Mouse (Mus musculus) kidney, adult 9 months (tissue): Measurements from ENCODE around the gene Olfr1441.
A peak's percentile ranks its signal among the peaks of the same experiment; 100 is the strongest.

Experiments
- DNase-seq: peaks from one replicate; pipeline ENCODE4 v3.0.0; 2022

The Olfr1441 gene

DNA sequence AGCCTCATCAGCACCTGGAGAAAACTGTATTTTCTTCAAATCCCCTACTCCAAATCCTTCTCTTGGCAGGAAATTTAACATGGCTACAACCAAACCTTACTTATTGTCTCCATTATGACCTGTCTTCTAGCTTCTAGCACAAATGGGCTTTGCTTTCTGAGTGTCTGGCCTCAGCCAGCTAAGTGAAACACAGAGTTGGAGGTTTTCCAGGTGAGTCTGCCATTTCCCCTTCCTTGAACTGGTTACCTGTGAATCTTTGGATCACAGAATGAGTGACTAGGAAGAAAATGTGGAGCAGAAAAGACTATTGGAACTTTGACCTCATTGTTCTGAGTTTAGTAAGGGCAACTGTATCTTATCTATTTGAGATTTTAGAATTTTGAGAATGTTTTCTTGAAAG, at the start of gene Olfr1441:
TSS of gene Olfr1441 (plus strand) at position 73 of the 400 bp plus-strand sequence.
- peak; percentile 59 for DNase-seq

GRCm38 (mm10) chr19:12373004-12373403, 44.2 kb upstream of the Olfr1441 start:
- DNase-seq = no peak

DNA sequence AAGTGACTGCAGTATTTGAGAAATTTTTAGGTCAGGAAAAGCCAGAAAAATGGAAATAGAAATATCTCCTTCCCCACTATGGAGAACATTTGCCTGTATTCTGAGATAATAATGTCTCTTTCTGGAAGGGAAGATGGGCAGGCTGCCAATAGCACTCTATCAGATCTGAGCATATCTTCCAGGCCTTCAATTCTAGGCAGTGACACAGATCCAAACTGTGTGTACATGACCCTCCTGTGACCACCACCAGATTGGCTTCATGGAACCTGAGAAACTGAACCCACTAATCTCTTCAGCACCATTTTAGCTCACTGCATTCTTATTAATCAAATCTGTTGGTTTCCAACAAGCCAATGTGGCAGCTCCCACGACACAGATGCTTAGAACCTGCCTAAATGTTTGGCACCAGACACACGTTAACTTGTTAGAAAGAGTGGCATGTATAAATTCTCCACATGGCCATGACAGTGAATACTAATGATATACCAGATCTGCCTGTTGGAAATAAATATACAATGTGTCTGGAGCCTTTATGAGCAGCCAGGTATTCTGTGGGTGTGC, 42.7 kb upstream of the Olfr1441 start:
- no peak for DNase-seq

- DNase-seq = no peak
Observed at GRCm38 (mm10) chr19:12386979-12387378, 30.3 kb upstream of the Olfr1441 start, which contains the start of gene Olfr1440. TSS of gene Olfr1440 (plus strand) at chr19:12387279.

- DNase-seq = no peak
Observed at GRCm38 (mm10) chr19:12413737-12414136, 3.5 kb upstream of the Olfr1441 start.

DNA sequence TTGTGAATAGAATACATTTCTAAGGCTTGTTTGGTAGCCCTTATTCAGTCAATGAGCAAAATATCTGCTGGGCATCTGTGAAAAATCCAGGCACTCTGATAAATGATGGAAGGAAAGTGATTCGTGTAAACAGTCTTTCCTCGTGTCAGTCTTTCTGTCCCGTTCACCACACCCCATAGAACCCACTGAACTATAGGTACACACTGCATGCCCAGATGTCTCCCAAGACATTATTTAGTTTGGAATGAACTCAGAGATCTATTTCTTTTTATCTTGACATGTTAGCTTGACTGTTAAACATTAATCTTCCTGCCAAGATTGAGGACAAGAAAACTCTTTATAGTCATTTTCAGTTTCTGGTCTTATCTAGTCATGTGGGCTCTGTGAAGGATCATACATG, 1.1 kb downstream of the Olfr1441 start:
- DNase-seq = no peak

- no peak for DNase-seq
Observed at GRCm38 (mm10) chr19:12420555-12420954, 3.3 kb downstream of the Olfr1441 start.

GRCm38 (mm10) chr19:12421680-12422079, 4.4 kb downstream of the Olfr1441 start:
- DNase-seq = no peak

- no peak for DNase-seq
Observed at GRCm38 (mm10) chr19:12427101-12427500, 9.9 kb downstream of the Olfr1441 start.

GRCm38 (mm10) chr19:12427605-12428004, 10.4 kb downstream of the Olfr1441 start, which contains the start of gene Pfpl:
TSS of gene Pfpl (plus strand) at chr19:12427905.
- DNase-seq = no peak

DNA sequence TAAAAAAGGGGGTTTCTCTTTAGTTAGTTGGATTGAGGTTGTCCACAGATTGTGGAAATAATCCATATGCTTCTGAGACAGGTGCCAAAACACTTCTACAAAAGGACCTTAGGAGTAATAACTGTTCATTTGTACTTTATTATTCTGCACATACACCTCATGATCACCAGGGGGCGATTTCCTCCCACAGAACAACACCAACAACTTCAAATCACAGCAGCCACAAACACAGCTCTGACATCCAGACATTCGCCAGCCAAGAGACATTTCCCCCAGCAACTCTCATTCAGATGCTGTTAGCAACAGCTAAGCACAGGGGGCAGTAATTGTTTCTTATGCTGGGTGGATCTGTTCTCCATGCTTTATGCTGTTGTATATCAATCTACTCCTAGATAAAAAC, 15.8 kb downstream of the Olfr1441 start:
- peak; percentile 63 for DNase-seq

DNA sequence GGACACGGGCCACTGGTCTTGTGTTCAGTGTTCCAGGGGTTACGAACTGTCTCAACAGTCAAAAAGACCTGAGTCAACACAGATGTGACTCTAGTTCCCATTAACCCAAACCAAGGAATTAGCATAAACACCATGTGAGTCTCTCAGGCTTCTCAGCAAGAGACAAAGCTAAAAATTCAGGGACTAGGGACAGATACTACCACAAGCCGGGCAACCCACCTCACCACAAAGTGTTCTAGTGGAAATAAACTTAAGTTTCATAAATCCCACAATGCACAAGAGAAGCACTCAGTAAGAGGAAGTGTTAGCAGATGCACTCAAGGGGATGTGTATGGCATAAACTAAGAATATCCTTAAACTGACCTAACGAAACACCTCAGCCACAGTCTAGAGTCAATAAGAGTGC, 17.8 kb downstream of the Olfr1441 start:
- DNase-seq = peak; percentile 20

DNA sequence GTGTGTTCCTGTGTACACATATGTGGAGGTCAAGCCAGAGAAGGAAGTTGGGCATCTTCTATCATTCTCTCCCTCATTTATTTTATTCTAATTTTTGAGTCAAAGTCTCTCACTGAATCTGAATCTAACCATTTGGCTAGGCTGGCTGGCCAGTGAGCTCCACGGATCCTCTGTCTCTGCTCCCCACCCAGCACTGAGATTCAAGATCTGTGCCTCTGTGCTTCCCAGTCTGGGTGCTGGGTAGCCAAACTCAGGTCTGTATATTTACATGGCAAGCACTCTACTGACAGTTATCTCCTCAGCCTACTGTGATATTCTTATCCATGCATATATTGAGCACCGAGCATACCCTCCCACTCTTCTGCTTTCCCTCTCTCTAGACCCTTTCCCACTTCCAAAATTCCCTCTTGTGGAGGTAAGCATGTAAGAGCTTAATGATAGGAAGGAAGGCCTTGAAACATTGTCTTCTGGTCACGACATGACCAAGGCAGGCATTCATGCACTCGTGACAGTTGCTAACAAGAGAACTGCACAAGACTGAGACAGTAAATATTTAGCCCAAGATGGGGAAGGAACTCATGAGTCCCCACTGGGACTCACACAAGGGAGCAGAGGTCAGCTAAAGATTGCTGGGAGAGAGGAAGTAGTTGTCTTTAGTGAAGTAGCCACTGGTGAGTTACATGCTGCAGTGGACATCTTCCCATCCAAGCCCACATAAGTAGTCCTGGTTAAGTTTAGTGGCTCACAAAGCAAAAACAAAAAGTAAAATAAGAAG, 18.7 kb downstream of the Olfr1441 start:
- no peak for DNase-seq

DNA sequence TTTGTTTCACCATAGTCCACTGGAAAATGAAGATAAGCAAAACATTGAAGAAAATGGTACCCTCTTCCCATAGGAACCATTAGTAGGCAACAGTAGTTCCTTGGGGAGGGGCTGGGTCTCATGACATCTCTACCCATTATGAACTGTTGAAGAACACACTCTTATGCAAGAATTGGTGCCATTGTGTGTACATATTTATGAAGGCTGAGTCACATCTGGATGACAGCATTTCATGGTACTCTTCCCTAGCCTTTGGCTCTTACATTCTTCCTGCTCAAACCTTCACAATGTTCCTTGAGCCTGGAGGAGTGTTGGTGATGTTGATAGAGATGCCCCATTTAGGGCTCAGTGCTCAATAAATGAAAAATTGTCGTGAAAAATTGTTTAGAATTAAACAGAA, 22.3 kb downstream of the Olfr1441 start:
- no peak for DNase-seq

- DNase-seq = no peak
Observed at GRCm38 (mm10) chr19:12440103-12440725, 23.0 kb downstream of the Olfr1441 start.

DNA sequence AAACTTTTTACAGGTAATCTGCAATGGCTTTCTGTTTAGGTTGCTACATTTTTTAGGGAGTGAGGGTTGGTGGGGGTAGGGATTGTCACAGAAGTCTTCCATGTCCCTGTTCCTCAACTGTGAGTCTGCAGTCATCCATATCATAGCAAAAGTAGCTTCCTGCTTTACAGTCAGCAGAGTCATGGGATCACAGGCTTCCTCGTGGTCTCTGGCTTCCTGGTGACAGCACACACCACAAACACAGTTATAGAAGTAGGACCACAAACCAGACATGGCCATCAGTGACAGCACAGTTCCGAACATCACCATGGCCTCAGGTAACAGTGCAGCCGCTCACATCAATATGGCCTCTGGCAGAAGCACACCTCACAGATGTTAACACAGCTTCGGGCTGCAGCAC, 25.3 kb downstream of the Olfr1441 start:
- no peak for DNase-seq

DNA sequence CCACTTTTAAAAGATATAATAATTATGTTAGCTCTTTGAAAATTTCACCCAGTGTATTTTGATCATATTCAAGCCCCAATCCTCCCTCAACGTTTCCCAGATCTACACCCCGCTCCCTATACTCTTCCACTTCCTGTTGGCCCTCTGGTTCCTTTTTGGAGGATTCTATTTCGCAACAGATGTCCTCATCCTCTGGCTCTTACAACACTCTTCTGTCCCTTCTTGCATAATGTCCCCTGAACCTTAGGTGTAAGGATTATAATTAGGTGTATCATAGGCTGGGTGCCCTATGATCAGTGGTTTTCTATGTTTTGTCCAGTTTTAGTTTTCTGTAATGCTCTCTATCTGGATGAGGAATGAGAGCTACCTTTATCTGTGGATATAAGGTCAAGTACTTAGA, 27.8 kb downstream of the Olfr1441 start:
- DNase-seq = no peak

DNA sequence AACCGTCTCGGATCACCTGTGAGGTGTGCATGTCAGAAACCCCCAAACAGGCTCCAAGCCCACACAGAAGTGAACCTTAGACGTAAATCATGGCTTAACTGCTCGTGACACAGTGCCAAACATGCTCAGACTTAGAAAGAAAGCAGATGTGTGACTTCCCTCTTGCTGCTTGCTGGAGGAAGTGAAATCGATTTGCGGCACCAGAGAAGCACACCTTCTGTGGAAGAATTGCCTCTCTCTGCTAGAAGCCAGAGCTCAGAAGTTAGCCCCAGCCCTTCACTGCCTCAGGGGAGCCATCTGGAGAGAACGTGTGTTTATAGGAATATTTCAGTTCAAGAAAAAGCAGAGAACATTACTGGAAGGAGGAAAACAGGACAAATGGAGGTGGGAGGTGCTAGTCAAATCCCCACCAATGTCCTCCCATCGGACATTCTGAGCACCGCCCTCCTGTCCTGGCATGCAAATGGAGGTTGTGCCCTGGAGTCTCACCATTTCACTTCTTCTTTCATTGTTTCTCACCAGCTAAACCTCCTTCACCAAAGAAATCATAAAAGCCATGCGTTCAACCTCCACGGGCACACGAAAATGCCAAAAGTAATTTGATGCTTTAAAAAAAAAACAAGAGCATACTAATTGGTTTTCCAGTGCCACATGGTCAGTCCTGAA, 40.3 kb downstream of the Olfr1441 start:
- DNase-seq = no peak

DNA sequence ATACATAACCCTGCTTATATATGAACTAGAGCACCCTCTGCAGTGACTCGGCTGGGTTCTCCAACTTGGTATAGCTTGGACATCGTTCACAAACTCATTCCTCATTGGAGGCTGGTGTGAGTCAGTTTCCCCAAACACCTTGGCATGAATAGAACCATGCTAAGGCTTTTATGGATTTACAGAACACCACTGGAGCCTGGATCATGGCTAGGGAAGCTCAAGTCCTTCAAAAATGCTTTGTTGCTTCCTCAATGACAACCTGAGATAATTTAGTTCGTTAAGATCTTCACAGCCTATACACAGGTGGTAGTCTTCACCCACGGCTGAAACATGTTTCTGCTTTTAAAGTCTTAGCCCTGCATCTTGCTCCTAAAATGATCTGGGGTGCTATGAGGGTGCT, 42.3 kb downstream of the Olfr1441 start:
- no peak for DNase-seq

DNA sequence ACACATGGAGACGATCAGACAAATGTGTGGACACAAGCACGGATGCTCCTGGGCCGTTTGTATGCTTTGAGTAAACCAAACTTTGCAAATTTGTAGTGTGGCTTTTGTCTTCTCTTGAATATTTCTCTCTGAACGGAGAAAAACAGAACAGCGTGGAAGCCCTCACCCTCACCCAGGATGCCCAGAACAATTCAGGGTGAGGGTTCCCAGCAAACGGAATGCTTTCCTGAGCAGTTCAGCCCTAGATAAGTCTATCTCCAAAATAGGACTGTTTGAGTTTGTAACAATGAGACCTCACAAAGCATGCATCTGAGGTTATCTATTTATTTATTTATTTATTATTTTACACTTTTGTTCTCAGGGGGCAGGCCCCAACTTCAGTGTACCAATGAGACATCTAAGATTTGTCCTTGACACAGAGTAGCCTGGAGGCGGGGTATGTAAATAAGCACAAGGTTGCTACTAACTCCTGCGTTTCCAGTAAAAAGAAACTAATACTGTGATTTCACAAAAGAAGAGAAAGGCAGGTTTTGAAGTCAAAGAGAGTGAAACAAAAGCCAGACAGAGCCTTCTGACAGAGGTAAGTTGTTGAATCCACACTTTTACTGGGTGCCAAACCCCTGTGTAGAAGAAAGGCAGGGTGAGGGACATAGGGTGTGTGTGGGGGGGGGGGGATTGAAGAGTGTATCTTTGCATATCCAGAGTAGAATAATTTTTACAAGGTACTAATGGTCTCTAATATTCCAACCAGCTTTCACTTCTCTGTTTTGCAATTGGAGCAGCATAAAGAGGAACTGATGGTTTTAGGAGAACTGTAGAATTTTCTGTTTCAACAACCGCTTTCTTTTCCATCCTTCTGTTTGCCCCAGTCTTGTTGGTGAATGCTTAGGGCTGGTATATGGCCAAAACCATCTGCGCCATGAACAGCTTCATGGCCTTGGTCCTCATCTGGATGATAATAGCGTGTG, 43.3 kb downstream of the Olfr1441 start, which contains the start of gene Mpeg1:
TSS of gene Mpeg1 (plus strand) at position 498 of the 968 bp plus-strand sequence.
- no peak for DNase-seq

DNA sequence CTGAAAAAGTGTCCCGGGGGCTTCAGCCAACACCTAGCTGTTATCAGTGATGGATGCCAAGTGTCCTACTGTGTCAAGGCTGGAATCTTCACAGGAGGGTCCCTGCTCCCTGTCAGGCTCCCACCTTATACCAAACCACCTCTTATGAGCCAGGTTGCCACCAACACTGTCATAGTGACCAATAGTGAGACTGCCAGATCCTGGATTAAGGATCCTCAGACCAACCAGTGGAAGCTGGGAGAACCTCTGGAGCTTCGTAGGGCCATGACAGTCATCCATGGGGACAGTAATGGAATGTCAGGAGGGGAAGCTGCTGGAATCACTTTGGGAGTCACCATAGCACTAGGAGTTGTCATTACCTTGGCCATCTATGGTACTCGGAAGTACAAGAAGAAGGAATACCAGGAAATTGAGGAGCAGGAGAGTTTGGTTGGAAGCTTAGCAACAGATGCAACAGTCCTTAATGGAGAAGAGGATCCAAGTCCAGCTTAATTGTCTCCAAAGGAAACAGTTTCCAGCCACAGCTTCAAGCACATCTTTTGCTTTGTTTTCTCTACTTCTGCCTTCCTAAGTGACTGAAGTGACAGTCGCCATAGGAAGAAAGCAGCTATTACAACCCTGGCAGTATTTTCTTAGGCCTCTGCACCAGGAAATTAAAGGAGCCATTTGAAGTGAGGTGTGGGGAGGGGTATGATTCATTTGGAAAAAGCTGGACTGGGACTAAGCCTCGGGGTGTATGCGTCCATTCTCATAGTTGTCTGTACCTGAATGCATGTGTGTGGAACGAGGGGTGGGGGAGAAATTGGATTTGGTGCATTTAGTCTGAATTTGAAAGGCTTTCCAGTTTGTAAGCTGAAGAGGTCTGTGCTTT, 45.9 kb downstream of the Olfr1441 start:
- DNase-seq = no peak
